Mouse (Mus musculus) MEL (cell line): ENCODE results near the gene Ubb. TPM values are rescaled to one million over a fixed set of nuclear protein-coding genes. Genes with fewer than 3 reads are reported as not detected.

Experiments used
- DNase-seq: peaks from one replicate; pipeline ENCODE4 v3.0.0; 2011; ENCODE audit warnings: low read depth, low spot score
- H3K27ac ChIP-seq: 2 replicates; pipeline ENCODE4 v1.5.1; 2012; ENCODE audit warnings: low read depth, mild to moderate bottlenecking, control low read depth, low read length, moderate library complexity; ENCODE audit not compliant: control insufficient read depth
- H3K27me3 ChIP-seq, 2 experiments: fragments of 150-350 bp in 1 of 2; sonication (generic) in 1 of 2; 2 replicates each; pipeline ENCODE4 v1.6.1; 2012; ENCODE audit warnings: low read length in 2 of 2, mild to moderate bottlenecking in 2 of 2, improper control_type of control experiment in 1 of 2, moderate library complexity in 1 of 2; ENCODE audit not compliant: insufficient read depth in 2 of 2, control insufficient read depth in 1 of 2
- H3K36me3 ChIP-seq, 2 experiments: 2 replicates each; pipeline ENCODE4 v1.6.1; 2012 to 2014; ENCODE audit warnings: low read length in 2 of 2, improper control_type of control experiment in 1 of 2, inconsistent platforms in 1 of 2, mild to moderate bottlenecking in 1 of 2; ENCODE audit not compliant: insufficient read depth in 2 of 2, control insufficient read depth in 1 of 2
- H3K4me1 ChIP-seq, 2 experiments: fragments of 150-350 bp in 1 of 2; sonication (generic) in 1 of 2; 2 replicates each; pipeline ENCODE4 v1.6.1; 2012; ENCODE audit warnings: low read length in 2 of 2, improper control_type of control experiment in 1 of 2, mild to moderate bottlenecking in 1 of 2; ENCODE audit not compliant: insufficient read depth in 2 of 2, control insufficient read depth in 1 of 2
- H3K4me3 ChIP-seq, 2 experiments: fragments of 150-350 bp in 1 of 2; sonication (generic) in 1 of 2; 2 replicates each; pipeline ENCODE4 v1.5.1; 2012; ENCODE audit warnings: low read depth in 2 of 2, low read length in 2 of 2, mild to moderate bottlenecking in 2 of 2, moderate library complexity in 2 of 2, control low read depth in 1 of 2, improper control_type of control experiment in 1 of 2; ENCODE audit not compliant: control insufficient read depth in 1 of 2, insufficient read depth in 1 of 2
- H3K79me2 ChIP-seq: 2 replicates; pipeline ENCODE4 v1.6.1; 2012; ENCODE audit warnings: mild to moderate bottlenecking, low read length, moderate library complexity; ENCODE audit not compliant: control insufficient read depth, poor library complexity, insufficient read depth
- H3K9ac ChIP-seq: 2 replicates; pipeline ENCODE4 v1.6.1; 2012; ENCODE audit warnings: low read depth, mild to moderate bottlenecking, control low read depth, low read length, moderate library complexity; ENCODE audit not compliant: control insufficient read depth, poor library complexity, severe bottlenecking
- H3K9me3 ChIP-seq: fragments of 150-350 bp; sonication (generic); replicated peaks from 2 replicates; pipeline ENCODE4 v1.6.1; 2012; ENCODE audit warnings: mild to moderate bottlenecking, low read length, improper control_type of control experiment, moderate library complexity; ENCODE audit not compliant: insufficient read depth
- BHLHE40 ChIP-seq: IDR thresholded peaks from 2 replicates; pipeline ENCODE4 v1.6.1; 2012; ENCODE audit warnings: low read depth, mild to moderate bottlenecking, inconsistent platforms, low read length, improper control_type of control experiment, borderline replicate concordance
- CHD1 ChIP-seq: IDR thresholded peaks from 2 replicates; pipeline ENCODE4 v1.6.1; 2012; ENCODE audit warnings: low read depth, mild to moderate bottlenecking, inconsistent platforms, low read length, improper control_type of control experiment
- CHD2 ChIP-seq: IDR thresholded peaks from 2 replicates; pipeline ENCODE4 v1.6.1; 2011; ENCODE audit warnings: low read length, improper control_type of control experiment
- EP300 ChIP-seq, 2 experiments: IDR thresholded peaks; 2 replicates each; pipeline ENCODE4 v1.6.1; 2011; ENCODE audit warnings: improper control_type of control experiment in 2 of 2, low read length in 2 of 2, low read depth in 1 of 2, mild to moderate bottlenecking in 1 of 2
- ETS1 ChIP-seq: IDR thresholded peaks from 2 replicates; pipeline ENCODE4 v1.6.1; 2012; ENCODE audit warnings: low read depth, mild to moderate bottlenecking, inconsistent platforms, low read length, improper control_type of control experiment, moderate library complexity
- GABPA ChIP-seq: IDR thresholded peaks from 2 replicates; pipeline ENCODE4 v1.6.1; 2012; ENCODE audit warnings: low read depth, mild to moderate bottlenecking, inconsistent platforms, low read length, improper control_type of control experiment, moderate library complexity
- JUND ChIP-seq: IDR thresholded peaks from 2 replicates; pipeline ENCODE4 v1.6.1; 2011; ENCODE audit warnings: low read depth, mild to moderate bottlenecking, improper control_type of control experiment, low read length
- MAZ ChIP-seq: IDR thresholded peaks from 2 replicates; pipeline ENCODE4 v1.6.1; 2012; ENCODE audit warnings: low read depth, mild to moderate bottlenecking, inconsistent platforms, low read length, improper control_type of control experiment
- MXI1 ChIP-seq: IDR thresholded peaks from 2 replicates; pipeline ENCODE4 v1.6.1; 2011; ENCODE audit warnings: mild to moderate bottlenecking, low read depth, low read length, improper control_type of control experiment
- MYB ChIP-seq: IDR thresholded peaks from 2 replicates; pipeline ENCODE4 v1.6.1; 2011; ENCODE audit warnings: mild to moderate bottlenecking, low read depth, low read length, improper control_type of control experiment
- MYC ChIP-seq: IDR thresholded peaks from 2 replicates; pipeline ENCODE4 v1.6.1; 2011; ENCODE audit warnings: low read depth, mild to moderate bottlenecking, low read length, improper control_type of control experiment, moderate library complexity
- NELFE ChIP-seq: IDR thresholded peaks from 2 replicates; pipeline ENCODE4 v1.6.1; 2011; ENCODE audit warnings: low read depth, low read length, improper control_type of control experiment
- POLR2A ChIP-seq, 2 experiments: IDR thresholded peaks; 2 replicates each; pipeline ENCODE4 v1.6.1; 2011 to 2012; ENCODE audit warnings: low read length in 2 of 2, mild to moderate bottlenecking in 2 of 2, control low read depth in 1 of 2, improper control_type of control experiment in 1 of 2, low read depth in 1 of 2, moderate library complexity in 1 of 2; ENCODE audit not compliant: control insufficient read depth in 1 of 2, insufficient read depth in 1 of 2, poor library complexity in 1 of 2
- POLR2AphosphoS2 ChIP-seq: IDR thresholded peaks from 2 replicates; pipeline ENCODE4 v1.6.1; 2011; ENCODE audit warnings: low read length, improper control_type of control experiment
- RCOR1 ChIP-seq: IDR thresholded peaks from 2 replicates; pipeline ENCODE4 v1.6.1; 2012; ENCODE audit warnings: low read depth, mild to moderate bottlenecking, inconsistent platforms, low read length, improper control_type of control experiment
- UBTF ChIP-seq: IDR thresholded peaks from 2 replicates; pipeline ENCODE4 v1.6.1; 2012; ENCODE audit warnings: low read depth, mild to moderate bottlenecking, inconsistent platforms, low read length, improper control_type of control experiment, moderate library complexity, borderline replicate concordance; ENCODE audit not compliant: insufficient read depth
- USF2 ChIP-seq, 2 experiments: IDR thresholded peaks; 2 replicates each; pipeline ENCODE4 v1.6.1; 2011 to 2012; ENCODE audit warnings: improper control_type of control experiment in 2 of 2, low read length in 2 of 2, borderline replicate concordance in 1 of 2, inconsistent platforms in 1 of 2, low read depth in 1 of 2, mild to moderate bottlenecking in 1 of 2; ENCODE audit not compliant: insufficient read depth in 1 of 2
- ZC3H11A ChIP-seq: IDR thresholded peaks from 2 replicates; pipeline ENCODE4 v1.6.1; 2012; ENCODE audit warnings: low read depth, mild to moderate bottlenecking, inconsistent platforms, low read length, improper control_type of control experiment
- ZKSCAN1 ChIP-seq: IDR thresholded peaks from 2 replicates; pipeline ENCODE4 v1.6.1; 2012; ENCODE audit warnings: low read depth, mild to moderate bottlenecking, inconsistent platforms, low read length, improper control_type of control experiment, moderate library complexity
- ZMIZ1 ChIP-seq: IDR thresholded peaks from 2 replicates; pipeline ENCODE4 v1.6.1; 2012; ENCODE audit warnings: low read depth, mild to moderate bottlenecking, inconsistent platforms, low read length, improper control_type of control experiment, moderate library complexity
- ZNF384 ChIP-seq: IDR thresholded peaks from 2 replicates; pipeline ENCODE4 v1.6.1; 2012; ENCODE audit warnings: low read depth, mild to moderate bottlenecking, inconsistent platforms, low read length, improper control_type of control experiment
- polyA plus RNA-seq, 2 experiments: library from polyadenylated mRNA; stranded (reverse) in 1 of 2; unstranded in 1 of 2; fragments of >175 nt in 1 of 2; fragments of >200 nt in 1 of 2; gene quantifications; 2 replicates each; pipeline versions ENCODE4 v1.2.1 to v1.2.4; 2012; ENCODE audit warnings: low replicate concordance in 2 of 2, low read depth in 1 of 2; ENCODE audit not compliant: insufficient read length in 2 of 2, insufficient read depth in 1 of 2, missing spikeins in 1 of 2
- total RNA-seq: library from RNA; depleted of rRNA; stranded (reverse); fragments of 300-350 nt; gene quantifications from 2 replicates; pipeline ENCODE4 v1.2.3, GENCODE M21; 2012

The Ubb gene
- total and polyA plus RNA-seq, 3 experiments, result 1,800 to 1,877 TPM; not detected in 1

DNA sequence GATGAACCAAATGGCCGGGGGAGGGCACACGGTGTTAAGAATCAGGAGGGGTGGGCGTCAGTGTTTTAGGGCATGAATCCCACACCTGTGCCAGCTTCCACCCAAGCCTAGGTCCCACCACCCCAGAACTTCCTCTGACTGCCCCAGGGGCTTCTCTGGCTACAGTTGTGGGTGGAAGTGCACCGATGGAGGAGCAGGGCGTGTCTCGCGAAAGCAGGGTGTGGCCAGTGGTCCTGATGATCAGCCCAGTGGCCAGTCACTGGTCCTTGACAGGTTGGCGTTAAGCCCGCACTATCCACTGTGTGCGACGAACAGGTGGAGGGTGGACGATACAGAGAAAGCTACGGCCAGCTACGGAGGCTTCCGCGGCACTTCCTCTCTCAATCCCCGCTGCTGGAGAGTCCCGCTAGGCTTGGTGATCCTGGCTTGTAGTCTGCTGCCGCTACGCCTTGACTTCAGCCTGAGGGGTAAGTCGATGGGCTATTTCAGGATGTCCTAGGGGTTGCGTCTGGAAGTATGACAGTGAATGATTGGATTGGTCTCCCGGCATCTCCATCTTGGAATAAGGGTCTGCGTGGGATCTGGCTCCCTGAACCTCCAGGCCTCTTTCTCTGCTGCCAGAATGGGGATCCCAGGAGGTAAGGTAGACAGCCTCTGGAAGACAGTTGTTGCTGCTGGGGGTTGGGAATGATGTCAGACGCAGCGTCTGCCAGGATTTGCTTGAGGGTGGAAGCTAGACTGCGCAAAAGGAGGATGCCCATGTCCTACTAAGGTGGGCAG, 24.9 kb downstream of the Ubb start:
- H3K79me2 ChIP-seq, result no peaks in the 10 kb centered on the region; the same call in 1 of the 2 replicates
- H3K9ac ChIP-seq, result peak overlapping the region; percentile 67
- H3K4me1 ChIP-seq, result peaks cover 0 to 21% of the 10 kb centered on the region in 2 experiments; a peak in 3 of 4 replicates
- peak overlapping the region; percentile 90 for H3K27ac ChIP-seq
- TF ChIP-seq NELFE, result peak; percentile 33; the same call in 1 of the 2 replicates
- TF ChIP-seq BHLHE40, result no peak; the same call in 1 of the 2 replicates
- no peak for TF ChIP-seq MYB
- no peak for TF ChIP-seq ZMIZ1
- 0 out of 2 replicates have a peak, but pooled peaks have one; percentile 82 for TF ChIP-seq UBTF
- peak; percentile 25; the same call in 1 of the 2 replicates for TF ChIP-seq MXI1
- peak; percentile 30 to 32; a peak in 1 of 4 replicates for TF ChIP-seq POLR2A (IDR thresholded peaks at IDR 0.05; ENCODE audit: control insufficient read depth in 1 of 2, insufficient read depth in 1 of 2, low read depth in 1 of 2, low read length in 2 of 2, poor library complexity in 1 of 2)
- TF ChIP-seq JUND, result no peak
- TF ChIP-seq EP300 (IDR thresholded peaks at IDR 0.05; ENCODE audit: low read depth in 1 of 2, low read length in 2 of 2), result no peak; a peak in 1 of 4 replicates
- TF ChIP-seq ZKSCAN1, result no peak
- TF ChIP-seq MYC, result no peak
- no peak for TF ChIP-seq USF2 (IDR thresholded peaks at IDR 0.05; ENCODE audit: borderline replicate concordance in 1 of 2, insufficient read depth in 1 of 2, low read depth in 1 of 2, low read length in 2 of 2)
- no peak for TF ChIP-seq ZC3H11A
- TF ChIP-seq MAZ, result no peak
- peak; percentile 31; the same call in 1 of the 2 replicates for TF ChIP-seq POLR2AphosphoS2
- no peak for TF ChIP-seq GABPA
- TF ChIP-seq CHD1, result no peak
- TF ChIP-seq CHD2, result no peak
- no peak; the same call in 1 of the 2 replicates for TF ChIP-seq ZNF384
- 0 out of 2 replicates have a peak, but pooled peaks have one; percentile 9 for TF ChIP-seq ETS1
- TF ChIP-seq RCOR1, result no peak
- TF ChIP-seq, all 39 proteins: peak for 6
- Histone ChIP-seq H3K27me3 (no peaks in the 10 kb centered on the region), H3K9me3 (no peaks in the 10 kb centered on the region), H3K4me3 (peak overlapping the region; percentile 71 to 84), H3K36me3 (peaks cover 0 to 11% of the 10 kb centered on the region in 2 experiments; a peak in 2 of 4 replicates)
- DNase-seq, result peak; percentile 74
